Mouse (Mus musculus) heart, postnatal 14 days (tissue): ENCODE results near the gene Cyp4f18. TPM values are rescaled to one million over a fixed set of nuclear protein-coding genes. Genes with fewer than 3 reads are reported as not detected.
"Not testable (repeated sequence)": the region's sequence is repeated elsewhere in the genome, so short reads cannot be mapped to it uniquely, and the experiment has no call there.

Source experiments
- DNase-seq, 2 experiments: peaks; one replicate each; pipeline ENCODE4 v3.0.0; 2021 to 2022
- intact Hi-C: fragments of 180-260 bp; cut with DNase I; formaldehyde crosslinking; loops from one replicate; pipeline ENCODE4 v1.15.1; 2025
- total RNA-seq, 2 experiments: library from RNA; stranded (reverse); gene quantifications; 2 replicates each; pipeline ENCODE4 v1.2.3; 2021

Cyp4f18 gene
- total RNA-seq, 2 experiments from 2014 or later: 0.38 to 0.56 TPM

- intact Hi-C loops: no loop called here
- DNase-seq: peak; percentile 50 to 57
These were observed 21.1 kb downstream of the Cyp4f18 start for GRCm38 (mm10) chr8:71988110-71988866.

- intact Hi-C loops: no loop called here
These were observed 24.8 kb downstream of the Cyp4f18 start for GRCm38 (mm10) chr8:71984601-71985000.

GRCm38 (mm10) chr8:71981456-71981855, 28.0 kb downstream of the Cyp4f18 start:
- no peak for DNase-seq
- intact Hi-C loops: no loop called here

More at GRCm38 (mm10) chr8:71984601-71985000, 24.8 kb downstream of the Cyp4f18 start:
- DNase-seq: no peak

DNA sequence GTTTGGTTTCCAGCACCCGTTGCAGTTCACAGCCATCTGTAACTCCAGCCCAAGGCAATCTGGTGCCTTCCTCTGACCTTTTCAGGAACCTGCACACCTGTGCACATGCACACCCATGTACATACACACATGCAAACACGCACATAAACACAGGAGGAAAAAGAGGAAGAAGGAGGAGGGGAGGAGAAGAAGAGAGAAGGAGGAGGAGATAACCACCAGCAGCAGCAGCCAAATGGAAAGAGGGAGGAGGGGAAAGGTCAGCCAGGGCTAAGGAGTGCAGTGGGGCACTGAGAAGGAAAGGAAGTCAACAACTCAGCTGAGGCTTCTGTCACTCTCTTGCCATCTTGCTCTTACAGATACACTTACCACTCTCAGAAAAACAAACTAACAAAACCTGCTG, 28.4 kb downstream of the Cyp4f18 start:
- intact Hi-C loops: no loop called here
- peak in 1 of 2 experiments; percentile 8 for DNase-seq

DNA sequence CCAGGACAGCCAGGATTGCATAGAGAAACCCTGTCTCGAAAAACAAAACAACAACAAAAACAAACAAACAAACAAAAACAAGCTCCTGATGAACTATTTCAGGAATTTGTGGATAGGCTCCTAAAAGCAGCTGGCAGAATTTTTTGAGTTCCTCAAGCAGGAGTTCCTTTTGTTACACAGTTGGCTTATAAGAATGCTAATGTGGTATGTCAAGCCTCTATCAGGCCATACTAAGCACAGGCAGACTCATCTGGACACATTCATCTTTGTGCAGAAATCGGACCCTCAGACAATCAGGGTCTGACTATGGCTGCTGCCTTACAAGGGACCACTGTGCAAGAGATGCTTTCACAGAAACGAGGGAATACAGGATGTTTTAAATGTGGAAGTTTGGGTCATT, 35.2 kb downstream of the Cyp4f18 start:
- no peak for DNase-seq
- intact Hi-C loops: loop anchor here (5.0 kb wide), 2 partner anchors 52 to 67 kb away; partner anchors contain the start of genes Zfp617 and Zfp882

DNA sequence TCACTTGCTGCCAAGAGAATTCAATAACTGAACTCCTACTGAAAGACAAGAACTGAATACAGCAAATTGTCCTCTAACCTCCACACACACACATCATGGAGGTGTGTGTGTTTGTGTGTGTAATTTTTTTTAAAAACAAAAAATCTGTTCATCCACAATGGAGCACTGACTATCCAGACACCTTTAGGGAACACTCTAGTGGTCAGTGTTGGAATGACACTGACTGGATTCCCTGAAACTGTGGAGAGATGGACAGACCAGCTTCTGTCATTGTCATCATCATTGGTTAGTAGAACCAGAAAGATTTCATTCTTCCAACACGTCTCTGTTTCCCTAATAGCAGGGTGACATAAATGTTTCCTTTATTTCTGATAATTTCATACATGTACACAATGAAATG, 37.5 kb downstream of the Cyp4f18 start:
- DNase-seq: peak in 1 of 2 experiments; percentile 60
- intact Hi-C loops: loop anchor here (5.0 kb wide), 2 partner anchors 50 to 65 kb away; partner anchors contain the start of genes Zfp617 and Zfp882

DNA sequence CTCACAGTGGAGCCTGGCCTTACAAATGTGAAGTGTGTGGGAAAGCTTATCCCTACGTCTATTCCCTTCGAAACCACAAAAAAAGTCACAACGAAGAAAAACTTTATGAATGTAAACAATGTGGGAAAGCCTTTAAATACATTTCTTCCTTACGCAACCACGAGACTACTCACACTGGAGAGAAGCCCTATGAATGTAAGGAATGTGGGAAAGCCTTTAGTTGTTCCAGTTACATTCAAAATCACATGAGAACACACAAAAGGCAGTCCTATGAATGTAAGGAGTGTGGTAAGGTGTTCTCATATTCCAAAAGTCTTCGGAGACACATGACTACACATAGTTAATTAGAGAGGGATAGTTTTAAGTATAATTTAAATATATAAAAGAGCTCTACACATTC, 40.8 kb downstream of the Cyp4f18 start:
- DNase-seq: no peak
- intact Hi-C loops: no loop called here

- DNase-seq: no peak
- intact Hi-C loops: no loop called here
These were observed 41.3 kb downstream of the Cyp4f18 start for GRCm38 (mm10) chr8:71968100-71968499.

DNA sequence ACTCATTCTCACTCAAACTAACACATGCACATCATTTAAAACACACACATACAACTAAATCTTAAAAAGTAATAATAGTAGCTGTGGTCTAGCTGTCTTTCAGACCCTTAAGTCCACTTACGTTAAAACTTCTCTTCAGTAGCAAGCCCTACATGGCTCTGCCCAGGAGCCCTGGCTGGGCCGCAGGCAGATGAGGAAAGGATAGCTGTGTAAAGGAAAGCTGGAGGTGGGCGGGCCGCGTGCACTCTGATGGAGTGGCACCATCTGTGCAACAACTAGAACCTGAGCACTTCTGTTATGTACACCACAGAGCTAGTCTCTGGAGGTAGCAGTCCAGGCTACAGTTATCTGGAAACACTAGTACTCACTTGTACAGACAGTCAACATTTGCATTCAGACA, 42.2 kb downstream of the Cyp4f18 start:
- intact Hi-C loops: no loop called here

GRCm38 (mm10) chr8:71966411-71966810, 43.0 kb downstream of the Cyp4f18 start:
- intact Hi-C loops: no loop called here
- DNase-seq: no peak

More for the DNA sequence above, 42.2 kb downstream of the Cyp4f18 start:
- DNase-seq: no peak

DNA sequence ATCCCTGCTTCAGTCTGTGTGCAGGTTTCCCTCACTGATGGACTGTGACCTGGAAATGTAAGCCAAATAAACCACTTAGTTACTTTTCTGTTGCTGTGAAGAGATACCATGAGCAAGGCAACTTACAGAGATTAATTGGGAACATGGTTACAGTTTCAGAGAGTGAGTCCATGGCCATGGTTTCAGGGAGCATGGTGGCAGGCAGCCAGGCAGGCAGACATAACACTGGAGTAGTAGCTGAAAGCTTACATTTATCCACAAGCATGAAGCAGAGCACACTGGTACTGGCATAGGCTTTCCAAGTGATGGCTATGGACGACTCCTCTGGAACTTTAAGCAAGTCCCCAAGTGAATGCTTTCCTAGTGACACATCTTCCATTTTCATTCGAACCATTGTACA, 44.3 kb downstream of the Cyp4f18 start:
- intact Hi-C loops: no loop called here
- no peak for DNase-seq

DNA sequence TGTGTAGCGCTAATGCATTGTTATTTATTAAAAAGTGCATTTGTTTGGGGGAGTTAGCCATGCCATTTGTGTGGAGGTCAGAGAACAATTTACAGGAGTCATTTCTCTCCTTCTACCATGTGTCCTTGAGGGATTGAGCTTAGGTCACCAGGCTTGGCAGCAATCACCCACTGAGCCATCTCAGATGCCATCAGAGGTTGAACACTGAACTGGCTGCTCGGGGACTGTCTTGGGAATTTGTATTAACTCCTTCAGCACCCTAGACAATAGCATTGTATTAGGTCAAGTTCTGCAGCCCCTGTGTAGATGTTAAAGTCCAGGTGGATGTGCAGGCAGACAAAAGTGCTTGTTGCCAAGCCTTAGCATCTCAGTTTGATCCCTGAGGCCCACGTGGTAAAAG, 45.4 kb downstream of the Cyp4f18 start:
- intact Hi-C loops: no loop called here
- no peak for DNase-seq

DNA sequence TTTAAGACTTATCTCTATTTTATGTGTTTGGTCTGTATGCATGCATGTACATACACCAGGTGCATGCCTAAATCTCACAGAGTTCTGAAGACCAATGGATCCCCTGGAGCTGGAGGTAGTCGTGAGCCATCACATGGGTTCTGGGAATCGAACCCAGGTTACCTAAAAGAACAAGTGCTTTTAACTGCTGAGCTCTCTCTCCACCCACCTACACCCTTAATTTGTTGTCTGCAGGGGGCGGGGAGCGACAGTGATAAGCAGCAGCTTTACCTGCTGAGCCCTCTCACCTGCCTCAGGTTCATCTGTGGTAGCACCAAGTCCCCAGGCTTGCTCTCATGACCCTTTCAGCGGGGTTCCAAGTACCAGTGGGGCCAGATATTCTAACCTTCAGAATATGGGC, 47.6 kb downstream of the Cyp4f18 start:
- DNase-seq: no peak
- intact Hi-C loops: no loop called here

GRCm38 (mm10) chr8:71960483-71960882, 48.9 kb downstream of the Cyp4f18 start:
- intact Hi-C loops: no loop called here

GRCm38 (mm10) chr8:71954666-71955065, 54.8 kb downstream of the Cyp4f18 start:
- DNase-seq: no peak
- intact Hi-C loops: no loop called here

More at GRCm38 (mm10) chr8:71960483-71960882, 48.9 kb downstream of the Cyp4f18 start:
- no peak for DNase-seq

DNA sequence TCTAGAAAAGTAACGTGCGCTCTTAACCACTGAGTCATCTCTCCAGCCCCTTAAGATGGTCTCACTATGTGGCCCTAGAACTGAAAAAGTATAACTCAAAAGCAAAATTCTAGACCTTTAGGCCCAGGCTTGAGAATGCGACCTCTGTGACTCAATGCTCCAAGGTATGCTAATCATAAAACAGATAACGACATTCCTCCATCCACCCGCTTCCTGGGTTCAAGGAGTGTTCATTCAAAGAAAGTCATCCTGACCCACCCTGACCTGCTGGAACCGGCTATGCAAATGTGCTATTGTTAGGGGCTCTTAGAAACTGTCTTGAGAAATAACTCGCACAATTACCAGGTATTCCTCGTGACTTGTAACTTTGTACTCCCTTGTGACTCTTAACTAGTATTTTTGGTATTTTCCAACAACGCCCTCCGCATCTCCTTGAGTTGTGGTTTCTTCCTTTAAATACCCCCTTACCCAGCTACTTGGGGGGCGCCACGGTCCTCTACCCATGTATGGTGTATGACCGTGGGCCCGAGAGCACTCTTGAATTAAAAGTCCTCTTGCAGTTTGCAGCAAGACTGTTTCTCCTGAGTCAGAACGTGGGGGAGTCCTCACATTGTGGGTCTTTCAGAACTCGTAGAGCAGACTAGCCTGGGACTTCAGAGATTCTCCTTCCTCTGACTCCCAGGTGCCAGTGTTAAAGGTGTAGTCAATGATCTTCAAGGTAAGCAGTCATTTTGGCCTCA, 56.3 kb downstream of the Cyp4f18 start:
- DNase-seq, intact Hi-C loops: not testable (repeated sequence)

GRCm38 (mm10) chr8:71952489-71952888, 56.9 kb downstream of the Cyp4f18 start:
- intact Hi-C loops: no loop called here

DNA sequence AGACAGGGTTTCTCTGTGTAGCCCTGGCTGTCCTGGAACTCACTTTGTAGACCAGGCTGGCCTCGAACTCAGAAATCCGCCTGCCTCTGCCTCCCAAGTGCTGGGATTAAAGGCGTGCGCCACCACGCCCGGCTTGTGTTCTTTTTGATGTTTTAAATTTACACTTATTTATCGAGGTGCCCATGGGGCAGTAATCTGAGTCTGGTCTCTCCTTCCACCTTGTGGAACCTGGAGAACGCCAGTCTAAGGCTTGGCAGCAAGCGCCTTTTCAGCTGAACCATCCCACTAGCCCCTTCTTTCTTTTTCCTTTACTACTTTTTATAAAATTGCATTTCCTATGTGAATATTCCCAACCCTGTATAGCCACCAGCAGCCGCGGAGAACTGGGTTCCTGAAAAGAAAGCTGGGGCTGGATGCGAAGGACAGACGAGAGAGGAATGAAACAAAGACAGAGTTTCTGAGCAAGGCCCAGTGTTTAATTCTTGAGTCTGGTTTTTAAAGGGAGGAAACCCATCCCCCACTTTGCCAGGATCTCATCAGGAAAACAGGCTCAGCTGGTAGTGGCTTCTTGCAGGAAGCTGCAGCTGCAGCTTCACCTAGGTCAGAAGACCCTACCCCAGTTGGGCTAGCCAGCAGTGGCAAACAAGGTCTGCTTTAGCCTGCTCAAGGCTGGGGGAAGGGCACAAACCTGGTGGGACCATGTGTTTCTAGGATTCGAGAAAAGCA, 57.8 kb downstream of the Cyp4f18 start:
- peak in 1 of 2 experiments; percentile 8 for DNase-seq
- intact Hi-C loops: no loop called here

More at GRCm38 (mm10) chr8:71952489-71952888, 56.9 kb downstream of the Cyp4f18 start:
- no peak for DNase-seq

- intact Hi-C loops: loop anchor here (1.0 kb wide), 1 partner anchor 27 kb away; no protein-coding TSS in a partner anchor
- peak; percentile 98 for DNase-seq
These were observed 58.8 kb downstream of the Cyp4f18 start, which contains the start of gene Zfp961 for GRCm38 (mm10) chr8:71950482-71951221. Gene Zfp961 (plus strand): TSS chr8:71951038.

DNA sequence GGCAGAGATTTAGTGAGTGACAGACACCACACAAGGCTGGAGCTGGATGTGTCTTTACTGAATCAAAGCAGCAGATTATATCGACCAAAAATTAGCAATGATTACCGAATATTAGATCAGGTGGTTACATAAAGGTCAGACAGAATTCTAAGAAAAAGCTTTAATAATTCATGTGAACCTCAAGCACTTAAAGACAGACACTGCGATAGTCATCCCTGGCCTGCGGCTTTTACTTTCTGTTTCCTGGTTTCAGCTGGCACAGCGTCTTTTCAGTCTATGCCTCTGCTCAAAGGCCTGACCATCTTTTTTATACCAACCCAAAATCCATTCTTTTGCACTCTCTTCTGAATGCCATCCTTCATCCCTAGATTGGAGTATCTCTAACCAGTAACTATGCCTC, 60.8 kb downstream of the Cyp4f18 start:
- intact Hi-C loops: no loop called here
- DNase-seq: no peak
